Mouse (Mus musculus): ENCODE results near the gene Sbk3. TPM values are rescaled to one million over a fixed set of nuclear protein-coding genes. Genes with fewer than 3 reads are reported as not detected.

Sbk3 gene
- polyA plus RNA-seq, 1 experiment from 2014 or later, result not detected

- ATAC-seq (replicated peaks; ENCODE audit: low FRiP score) (no peak), DNase-seq (ENCODE audit: low spot score) (no peak)
- Histone ChIP-seq H3K4me1 (replicated peaks; ENCODE audit: control insufficient read depth, insufficient read depth, low read length) (no peaks in the 10 kb centered on the region), H3K4me2 (no peak overlapping the region), H3K9me3 (ENCODE audit: control insufficient read depth, low read length) (no peaks in the 10 kb centered on the region), H3K36me3 (ENCODE audit: control insufficient read depth, insufficient read depth, low read length) (no peaks in the 10 kb centered on the region), H3K27ac (ENCODE audit: low read depth, low read length) (no peak overlapping the region), H3K4me3 (ENCODE audit: low read depth, low read length) (no peak overlapping the region), H3K9ac (ENCODE audit: low read depth, low read length) (no peak overlapping the region), H3K27me3 (replicated peaks; ENCODE audit: control insufficient read depth, insufficient read depth, low read length) (no peaks in the 10 kb centered on the region; the same call in 1 of the 2 replicates)
- WGBS, result 56% methylated on average over 18 of the region's 18 CpGs
Measured at GRCm38 (mm10) chr7:4972321-4973047, 1.5 kb upstream of the Sbk3 start.

- Histone ChIP-seq H3K9ac (ENCODE audit: low read depth, low read length) (no peak overlapping the region), H3K36me3 (ENCODE audit: control insufficient read depth, insufficient read depth, low read length) (no peaks in the 10 kb centered on the region), H3K4me3 (ENCODE audit: low read depth, low read length) (no peak overlapping the region), H3K9me3 (ENCODE audit: control insufficient read depth, low read length) (no peaks in the 10 kb centered on the region), H3K4me2 (no peak overlapping the region), H3K27ac (ENCODE audit: low read depth, low read length) (no peak overlapping the region), H3K4me1 (replicated peaks; ENCODE audit: control insufficient read depth, insufficient read depth, low read length) (no peaks in the 10 kb centered on the region), H3K27me3 (replicated peaks; ENCODE audit: control insufficient read depth, insufficient read depth, low read length) (no peaks in the 10 kb centered on the region; the same call in 1 of the 2 replicates)
- DNase-seq (ENCODE audit: low spot score), result no peak
- no peak for ATAC-seq (replicated peaks; ENCODE audit: low FRiP score)
- 35% methylated on average over 7 of the region's 7 CpGs for WGBS
Measured at GRCm38 (mm10) chr7:4971710-4972109, 742 bp upstream of the Sbk3 start.

DNA sequence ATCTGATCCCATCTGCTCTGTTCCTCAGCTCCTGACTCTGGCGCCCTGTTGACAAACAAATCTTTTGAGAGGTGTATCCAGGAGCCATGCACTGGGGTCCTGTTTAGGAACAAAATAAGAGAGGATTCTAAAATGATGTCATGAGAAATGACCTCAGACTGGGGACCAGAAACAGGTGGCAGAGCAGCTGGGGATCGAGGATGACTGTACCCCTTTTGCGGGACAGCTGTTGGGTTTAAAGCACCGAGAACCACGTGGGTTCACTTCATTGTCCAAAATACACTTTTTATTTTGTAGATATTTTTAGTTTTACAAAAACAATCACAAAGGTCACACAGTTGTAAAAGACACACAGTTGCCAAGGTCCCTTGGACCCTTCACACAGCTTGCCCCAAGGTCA, 6.0 kb downstream of the Sbk3 start:
- H3K9ac ChIP-seq (ENCODE audit: low read depth, low read length), result no peak overlapping the region
- H3K4me3 ChIP-seq (ENCODE audit: low read depth, low read length), result no peak overlapping the region
- no peak overlapping the region for H3K4me2 ChIP-seq
- no peaks in the 10 kb centered on the region for H3K9me3 ChIP-seq (ENCODE audit: control insufficient read depth, low read length)
- no peaks in the 10 kb centered on the region for H3K36me3 ChIP-seq (ENCODE audit: control insufficient read depth, insufficient read depth, low read length)
- ATAC-seq (replicated peaks; ENCODE audit: low FRiP score), result no peak
- H3K27ac ChIP-seq (ENCODE audit: low read depth, low read length), result no peak overlapping the region
- no peaks in the 10 kb centered on the region for H3K4me1 ChIP-seq (replicated peaks; ENCODE audit: control insufficient read depth, insufficient read depth, low read length)
- WGBS, result 76% methylated on average over 5 of the region's 5 CpGs
- H3K27me3 ChIP-seq (replicated peaks; ENCODE audit: control insufficient read depth, insufficient read depth, low read length), result no peaks in the 10 kb centered on the region
- no peak for DNase-seq (ENCODE audit: low spot score)

DNA sequence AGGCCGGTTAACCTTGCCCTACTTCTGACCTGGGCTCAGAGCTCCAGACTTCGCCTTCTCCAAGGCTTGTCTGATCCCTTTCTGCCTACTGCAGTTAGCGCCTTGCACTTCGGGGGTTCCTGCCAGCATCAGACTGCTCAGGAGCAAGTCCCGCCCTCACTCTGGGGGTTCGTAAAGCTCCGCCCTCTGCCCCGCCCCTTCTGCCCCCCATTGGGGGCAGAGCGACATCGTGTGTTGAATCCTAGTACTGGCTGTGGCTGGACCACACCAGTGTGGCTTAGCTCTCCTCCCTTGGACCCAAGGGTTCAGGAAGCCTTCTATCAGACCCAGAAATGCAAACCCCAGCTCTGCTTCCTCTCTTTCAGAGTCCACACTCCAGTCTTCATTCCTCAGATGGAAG, 6.7 kb downstream of the Sbk3 start, which contains the start of gene Sbk2:
Gene Sbk2, minus strand, starts transcription at position 135 of the 400 bp plus-strand sequence.
- 0 out of 2 replicates have a peak within 1 kb of the TSS, but pooled peaks have one; percentile 10 for H3K4me3 ChIP-seq (ENCODE audit: low read depth, low read length)
- no peak within 1 kb of the TSS for H3K9ac ChIP-seq (ENCODE audit: low read depth, low read length)
- peak within 1 kb of the TSS; percentile 33; the same call in 1 of the 2 replicates for H3K4me2 ChIP-seq

GRCm38 (mm10) chr7:4963527-4963926, 7.4 kb downstream of the Sbk3 start:
- WGBS, result 59% methylated on average over 5 of the region's 5 CpGs
- no peak for DNase-seq (ENCODE audit: low spot score)
- H3K9me3 ChIP-seq (ENCODE audit: control insufficient read depth, low read length), result no peaks in the 10 kb centered on the region
- no peak overlapping the region for H3K27ac ChIP-seq (ENCODE audit: low read depth, low read length)
- H3K27me3 ChIP-seq (replicated peaks; ENCODE audit: control insufficient read depth, insufficient read depth, low read length), result no peaks in the 10 kb centered on the region
- no peaks in the 10 kb centered on the region for H3K4me1 ChIP-seq (replicated peaks; ENCODE audit: control insufficient read depth, insufficient read depth, low read length)
- ATAC-seq (replicated peaks; ENCODE audit: low FRiP score), result no peak
- no peak overlapping the region for H3K4me3 ChIP-seq (ENCODE audit: low read depth, low read length)
- no peak overlapping the region for H3K9ac ChIP-seq (ENCODE audit: low read depth, low read length)
- H3K36me3 ChIP-seq (ENCODE audit: control insufficient read depth, insufficient read depth, low read length), result no peaks in the 10 kb centered on the region
- H3K4me2 ChIP-seq, result no peak overlapping the region

More for the DNA sequence above, 6.7 kb downstream of the Sbk3 start, which contains the start of gene Sbk2:
- Histone ChIP-seq H3K27ac (ENCODE audit: low read depth, low read length) (no peak within 1 kb of the TSS), H3K36me3 (ENCODE audit: control insufficient read depth, insufficient read depth, low read length) (no peaks in the 10 kb centered on the region), H3K4me1 (replicated peaks; ENCODE audit: control insufficient read depth, insufficient read depth, low read length) (no peaks in the 10 kb centered on the region), H3K27me3 (replicated peaks; ENCODE audit: control insufficient read depth, insufficient read depth, low read length) (no peaks in the 10 kb centered on the region), H3K9me3 (ENCODE audit: control insufficient read depth, low read length) (no peaks in the 10 kb centered on the region)
- WGBS, result 4% methylated on average over 10 of the region's 10 CpGs
- ATAC-seq (replicated peaks; ENCODE audit: low FRiP score), result peak; percentile 85
- peak; percentile 69 for DNase-seq (ENCODE audit: low spot score)

- Histone ChIP-seq H3K27ac (ENCODE audit: low read depth, low read length) (no peak overlapping the region), H3K36me3 (ENCODE audit: control insufficient read depth, insufficient read depth, low read length) (no peaks in the 10 kb centered on the region), H3K4me2 (no peak overlapping the region), H3K9me3 (ENCODE audit: control insufficient read depth, low read length) (no peaks in the 10 kb centered on the region), H3K9ac (ENCODE audit: low read depth, low read length) (no peak overlapping the region), H3K4me3 (ENCODE audit: low read depth, low read length) (no peak overlapping the region), H3K27me3 (replicated peaks; ENCODE audit: control insufficient read depth, insufficient read depth, low read length) (no peaks in the 10 kb centered on the region), H3K4me1 (replicated peaks; ENCODE audit: control insufficient read depth, insufficient read depth, low read length) (no peaks in the 10 kb centered on the region)
- 75% methylated on average over 10 of the region's 10 CpGs for WGBS
- no peak for ATAC-seq (replicated peaks; ENCODE audit: low FRiP score)
- DNase-seq (ENCODE audit: low spot score), result no peak
Measured at GRCm38 (mm10) chr7:4957361-4957760, 13.6 kb downstream of the Sbk3 start.

DNA sequence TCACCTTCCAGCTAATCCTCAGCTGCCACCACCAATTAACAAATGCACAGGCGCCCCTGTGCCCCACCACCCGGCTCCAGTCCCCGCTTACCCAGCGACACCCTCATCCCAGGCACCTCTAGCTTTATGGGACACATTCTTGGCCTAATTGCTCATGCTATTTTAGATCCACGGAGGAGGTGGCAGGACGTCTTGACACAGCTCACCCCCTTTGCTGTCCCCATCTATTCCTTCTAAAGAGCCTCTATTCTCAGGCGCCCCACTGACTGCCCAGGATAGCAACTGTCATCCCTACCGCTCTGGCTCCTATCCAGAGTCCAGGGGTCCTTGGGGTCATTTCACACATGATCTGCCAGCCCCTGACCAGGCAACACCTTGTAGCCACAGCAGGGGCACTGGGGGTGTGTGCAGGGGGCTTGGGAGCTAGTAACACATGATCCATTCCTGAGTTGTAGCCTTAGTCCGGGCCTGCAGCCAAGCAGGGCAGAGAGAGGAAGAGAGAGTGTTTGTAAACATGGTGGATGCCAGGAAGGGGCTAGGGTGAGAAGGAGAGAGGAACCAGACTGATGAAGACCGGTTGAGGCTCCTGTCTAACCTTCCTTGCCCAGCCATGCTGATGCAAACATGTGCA, 17.0 kb downstream of the Sbk3 start:
- Histone ChIP-seq H3K4me1 (replicated peaks; ENCODE audit: control insufficient read depth, insufficient read depth, low read length) (0 out of 2 replicates have a peak, but pooled peaks cover 2% of the 10 kb centered on the region), H3K27me3 (replicated peaks; ENCODE audit: control insufficient read depth, insufficient read depth, low read length) (no peaks in the 10 kb centered on the region), H3K9ac (ENCODE audit: low read depth, low read length) (no peak overlapping the region), H3K4me3 (ENCODE audit: low read depth, low read length) (no peak overlapping the region), H3K27ac (ENCODE audit: low read depth, low read length) (no peak overlapping the region), H3K9me3 (ENCODE audit: control insufficient read depth, low read length) (no peaks in the 10 kb centered on the region), H3K4me2 (no peak overlapping the region), H3K36me3 (ENCODE audit: control insufficient read depth, insufficient read depth, low read length) (no peaks in the 10 kb centered on the region)
- DNase-seq (ENCODE audit: low spot score) (no peak), ATAC-seq (replicated peaks; ENCODE audit: low FRiP score) (no peak)
- 30% methylated on average over 10 of the region's 10 CpGs for WGBS

GRCm38 (mm10) chr7:4950561-4951342, 20.2 kb downstream of the Sbk3 start:
- Histone ChIP-seq H3K4me3 (ENCODE audit: low read depth, low read length) (no peak overlapping the region), H3K27me3 (replicated peaks; ENCODE audit: control insufficient read depth, insufficient read depth, low read length) (no peaks in the 10 kb centered on the region), H3K4me1 (replicated peaks; ENCODE audit: control insufficient read depth, insufficient read depth, low read length) (0 out of 2 replicates have a peak, but pooled peaks cover 2% of the 10 kb centered on the region), H3K27ac (ENCODE audit: low read depth, low read length) (no peak overlapping the region), H3K36me3 (ENCODE audit: control insufficient read depth, insufficient read depth, low read length) (no peaks in the 10 kb centered on the region), H3K9ac (ENCODE audit: low read depth, low read length) (no peak overlapping the region), H3K9me3 (ENCODE audit: control insufficient read depth, low read length) (no peaks in the 10 kb centered on the region), H3K4me2 (no peak overlapping the region)
- WGBS, result 80% methylated on average over 19 of the region's 19 CpGs
- ATAC-seq (replicated peaks; ENCODE audit: low FRiP score), result no peak
- no peak for DNase-seq (ENCODE audit: low spot score)
